Comparison of ENCODE assay signal across 8 mouse cellular contexts in genomic region chr1:134048759-134049158, GRCm38 (mm10). TPM values are rescaled to one million over a fixed set of nuclear protein-coding genes. Genes with fewer than 3 reads are reported as not detected.
DNase-seq lines count a peak whose midpoint lies in the region; ATAC-seq and TF ChIP-seq lines count a peak whose summit lies in the region.

No protein-coding gene starts in this region.

- H3K9ac ChIP-seq in hindbrain, embryonic 12.5 days, result no peak overlapping the region
- no peak overlapping the region for H3K9ac ChIP-seq in forebrain, embryonic 11.5 days (ENCODE audit: low read length)

- peak; percentile 79 for TF ChIP-seq CTCF in left cerebral cortex, adult 2 months (IDR thresholded peaks at IDR 0.05)

- no peak overlapping the region for H3K27ac ChIP-seq in hindbrain, embryonic 10.5 days
- no peak overlapping the region for H3K27ac ChIP-seq in hindbrain, embryonic 12.5 days
- H3K27ac ChIP-seq in forebrain, embryonic 11.5 days (ENCODE audit: low read depth, low read length), result no peak overlapping the region
- no peak overlapping the region for H3K27ac ChIP-seq in left cerebral cortex, adult 2 months

- no peaks in the 10 kb centered on the region for H3K9me3 ChIP-seq in hindbrain, embryonic 10.5 days
- no peaks in the 10 kb centered on the region for H3K9me3 ChIP-seq in hindbrain, embryonic 12.5 days (replicated peaks)
- no peaks in the 10 kb centered on the region for H3K9me3 ChIP-seq in forebrain, embryonic 11.5 days (ENCODE audit: control insufficient read depth, low read length)

- peaks cover 17% of the 10 kb centered on the region for H3K27me3 ChIP-seq in hindbrain, embryonic 10.5 days (ENCODE audit: insufficient read depth, poor library complexity, severe bottlenecking)
- H3K27me3 ChIP-seq in hindbrain, embryonic 12.5 days, result no peaks in the 10 kb centered on the region
- H3K27me3 ChIP-seq in forebrain, embryonic 11.5 days (ENCODE audit: control insufficient read depth, insufficient read depth, low read length), result no peaks in the 10 kb centered on the region

- DNase-seq in hindbrain, embryonic 10.5 days (ENCODE audit: low spot score), result peak; percentile 76
- DNase-seq in c-Kit-negative CD71-positive TER-119-positive erythroid progenitor cells, embryonic 14.5 days (ENCODE audit: low read depth, low spot score), result peak; percentile 64
- DNase-seq in forebrain, embryonic 11.5 days (ENCODE audit: low spot score), result peak; percentile 84
- DNase-seq in heart, postnatal 4 days, result peak; percentile 83
- peak; percentile 77 to 83 for DNase-seq in left cerebral cortex, adult 2 months (ENCODE audit: extremely low spot score in 1 of 2, low spot score in 2 of 2)
- DNase-seq in lung, postnatal 4 days, result peak; percentile 80 to 86
- peak; percentile 74 for DNase-seq in right cerebral cortex, postnatal 14 days

- no peak for ATAC-seq in hindbrain, embryonic 12.5 days (ENCODE audit: low FRiP score)
- ATAC-seq in forebrain, embryonic 11.5 days (replicated peaks; ENCODE audit: low FRiP score), result peak; percentile 59; the same call in 1 of the 2 replicates

- H3K4me1 ChIP-seq in hindbrain, embryonic 10.5 days (replicated peaks), result peaks cover 11% of the 10 kb centered on the region
- peaks cover 4% of the 10 kb centered on the region for H3K4me1 ChIP-seq in hindbrain, embryonic 12.5 days
- H3K4me1 ChIP-seq in forebrain, embryonic 11.5 days (replicated peaks; ENCODE audit: control insufficient read depth, insufficient read depth, low read length), result no peaks in the 10 kb centered on the region

- no peaks in the 10 kb centered on the region for H3K36me3 ChIP-seq in hindbrain, embryonic 10.5 days
- H3K36me3 ChIP-seq in hindbrain, embryonic 12.5 days, result no peaks in the 10 kb centered on the region
- H3K36me3 ChIP-seq in forebrain, embryonic 11.5 days (ENCODE audit: control insufficient read depth, insufficient read depth, low read length), result no peaks in the 10 kb centered on the region

- H3K4me3 ChIP-seq in hindbrain, embryonic 10.5 days, result no peak overlapping the region
- no peak overlapping the region for H3K4me3 ChIP-seq in hindbrain, embryonic 12.5 days
- H3K4me3 ChIP-seq in forebrain, embryonic 11.5 days (ENCODE audit: low read depth, low read length), result no peak overlapping the region
- no peak overlapping the region for H3K4me3 ChIP-seq in left cerebral cortex, adult 2 months

- H3K4me2 ChIP-seq in hindbrain, embryonic 12.5 days (replicated peaks), result no peak overlapping the region
- H3K4me2 ChIP-seq in forebrain, embryonic 11.5 days (ENCODE audit: low read depth, low read length, severe bottlenecking), result no peak overlapping the region

- intact Hi-C loops in left cerebral cortex, adult 2 months (cut with DNase I), result loop anchor here (1.0 to 5.0 kb wide), 5 partner anchors 87 to 416 kb away; partner anchors contain the start of genes Gm38394 and Zbed6

- WGBS in hindbrain, embryonic 10.5 days, result 7% methylated on average over 5 of the region's 5 CpGs
- WGBS in hindbrain, embryonic 12.5 days, result 3% methylated on average over 5 of the region's 5 CpGs
- 4% methylated on average over 5 of the region's 5 CpGs for WGBS in forebrain, embryonic 11.5 days

RNA-seq across cellular contexts. Expression of gene Fmod, which starts 11.7 kb away (rescaled TPM):
- 3.6 and 9.8 TPM in 2 replicates for polyA plus RNA-seq in hindbrain, embryonic 10.5 days (2016; fragmentation: Nextera tagmentation; extraction: Ambion mirVana)
- polyA plus RNA-seq in hindbrain, embryonic 12.5 days (2016; fragmentation: Nextera tagmentation; extraction: Ambion mirVana), result 12.7 and 19.8 TPM in 2 replicates
- 2.2 and 3.6 TPM in 2 replicates for polyA plus RNA-seq in forebrain, embryonic 11.5 days (2014; fragmentation: Nextera tagmentation; extraction: Ambion mirVana)
- total RNA-seq in heart, postnatal 4 days (2021), result 10 to 100 TPM; 18.7 to 21.9 TPM
- 10 to 100 TPM; 15.8 to 23.8 TPM for total RNA-seq in left cerebral cortex, adult 2 months (2021)

RNA-seq across cellular contexts. Expression of gene Btg2, which starts 30.2 kb away (rescaled TPM):
- 100.0 and 117 TPM in 2 replicates for polyA plus RNA-seq in hindbrain, embryonic 10.5 days (2016; fragmentation: Nextera tagmentation; extraction: Ambion mirVana)
- polyA plus RNA-seq in hindbrain, embryonic 12.5 days (2016; fragmentation: Nextera tagmentation; extraction: Ambion mirVana), result 90.4 and 105 TPM in 2 replicates
- polyA plus RNA-seq in forebrain, embryonic 11.5 days (2014; fragmentation: Nextera tagmentation; extraction: Ambion mirVana), result 110 TPM in 2 replicates
- total RNA-seq in heart, postnatal 4 days (2021), result 10 to 100 TPM; 27.5 to 36.2 TPM
- 10 to 100 TPM; 26.2 to 28.3 TPM for total RNA-seq in left cerebral cortex, adult 2 months (2021)
